Mouse (Mus musculus) small intestine, adult 2 months (tissue): ENCODE data around the gene Golga1.
A peak's percentile ranks its signal among the peaks of the same experiment; 100 is the strongest.

Experiments used
- CTCF ChIP-seq: fragments of 200-500 bp; IDR thresholded peaks from 2 replicates; pipeline ENCODE4 v1.5.1; 2012; ENCODE audit warnings: low read depth, mild to moderate bottlenecking, control low read depth, inconsistent platforms, low read length, moderate library complexity, mixed read lengths; ENCODE audit not compliant: insufficient replicate concordance, insufficient read length; ENCODE audit errors: extremely low read depth
- POLR2A ChIP-seq: fragments of 200-500 bp; IDR thresholded peaks from 2 replicates; pipeline ENCODE4 v1.6.1; 2012; ENCODE audit warnings: low read depth, mild to moderate bottlenecking, control low read depth, inconsistent platforms, low read length, moderate library complexity

- peak; percentile 88 for TF ChIP-seq POLR2A
- no peak for TF ChIP-seq CTCF
Observed at GRCm38 (mm10) chr2:39065400-39065987, at the start of gene Golga1.
